Mouse (Mus musculus): ENCODE results near the gene Tcte3. TPM values are rescaled to one million over a fixed set of nuclear protein-coding genes. Genes with fewer than 3 reads are reported as not detected.

The Tcte3 gene
- polyA plus RNA-seq, 1 experiment, result 3.3 TPM

Other genes with a start within 250 kb of the Tcte3 start
- 8.6 and 15.6 TPM in 2 replicates for gene Wdr27, start 98.3 kb downstream of the Tcte3 start, polyA plus RNA-seq (2012; ENCODE audit: insufficient read depth, low replicate concordance)
- gene 1600012H06Rik, start 98.3 kb downstream of the Tcte3 start, polyA plus RNA-seq (2012; ENCODE audit: insufficient read depth, low replicate concordance), result 2.3 and 3.1 TPM in 2 replicates
- 8.6 and 36.4 TPM in 2 replicates for gene Phf10, start 80.2 kb downstream of the Tcte3 start, polyA plus RNA-seq (2012; ENCODE audit: insufficient read depth, low replicate concordance)
- 1.2 and 2.3 TPM in 2 replicates for gene 9030025P20Rik, start 63.0 kb downstream of the Tcte3 start, polyA plus RNA-seq (2012; ENCODE audit: insufficient read depth, low replicate concordance)
- not detected in 2 replicates for gene Gm3417, start 62.7 kb downstream of the Tcte3 start, polyA plus RNA-seq (2012; ENCODE audit: insufficient read depth, low replicate concordance)
- not detected in 2 replicates for gene Gm3435, start 31.3 kb downstream of the Tcte3 start, polyA plus RNA-seq (2012; ENCODE audit: insufficient read depth, low replicate concordance)
- gene Ermard, start 280 bp downstream of the Tcte3 start, polyA plus RNA-seq (2012; ENCODE audit: insufficient read depth, low replicate concordance), result 1.0 and 1.8 TPM in 2 replicates
- 0.10 TPM in 1 of 2 replicates, not detected in the other for gene Gm3448, start within 50 bp of the Tcte3 start, polyA plus RNA-seq (2012; ENCODE audit: insufficient read depth, low replicate concordance)